Mouse (Mus musculus): ENCODE measurements around the gene Cenpf. TPM values are rescaled to one million over a fixed set of nuclear protein-coding genes. Genes with fewer than 3 reads are reported as not detected.
"Not testable (repeated sequence)": the region's sequence is repeated elsewhere in the genome, so short reads cannot be mapped to it uniquely, and the experiment has no call there.

Cenpf gene
- polyA plus RNA-seq, 1 experiment from 2014 or later = 42.1 TPM

- Histone ChIP-seq H3K9ac (ENCODE audit: low read depth, low read length) (no peak overlapping the region), H3K27ac (no peak overlapping the region), H3K36me3 (ENCODE audit: insufficient read depth, low read length) (no peaks in the 10 kb centered on the region), H3K4me1 (replicated peaks; ENCODE audit: insufficient read depth, low read length) (0 out of 2 replicates have a peak, but pooled peaks cover 3% of the 10 kb centered on the region), H3K4me2 (ENCODE audit: low read length) (no peak overlapping the region), H3K27me3 (ENCODE audit: insufficient read depth, low read length) (no peaks in the 10 kb centered on the region), H3K9me3 (replicated peaks; ENCODE audit: low read length) (no peaks in the 10 kb centered on the region), H3K4me3 (replicated peaks; ENCODE audit: low read depth, low read length) (no peak overlapping the region)
- WGBS = 82% methylated on average over 6 of the region's 6 CpGs
- peak; percentile 8; the same call in 1 of the 2 replicates for TF ChIP-seq CTCF (IDR thresholded peaks at IDR 0.05; ENCODE audit: low read depth)
- DNase-seq (ENCODE audit: low spot score) (no peak), ATAC-seq (replicated peaks; ENCODE audit: low FRiP score, low read depth) (no peak)
Measured at GRCm38 (mm10) chr1:189700186-189700585, 12.3 kb upstream of the Cenpf start.

- no peak overlapping the region for H3K4me3 ChIP-seq (replicated peaks; ENCODE audit: low read depth, low read length)
- WGBS = 64% methylated on average over 4 of the region's 4 CpGs
- H3K27me3 ChIP-seq (ENCODE audit: insufficient read depth, low read length) = no peaks in the 10 kb centered on the region
- no peaks in the 10 kb centered on the region for H3K36me3 ChIP-seq (ENCODE audit: insufficient read depth, low read length)
- DNase-seq (ENCODE audit: low spot score) = no peak
- H3K4me2 ChIP-seq (ENCODE audit: low read length) = no peak overlapping the region
- H3K4me1 ChIP-seq (replicated peaks; ENCODE audit: insufficient read depth, low read length) = 0 out of 2 replicates have a peak, but pooled peaks cover 3% of the 10 kb centered on the region
- H3K9me3 ChIP-seq (replicated peaks; ENCODE audit: low read length) = no peaks in the 10 kb centered on the region
- no peak overlapping the region for H3K9ac ChIP-seq (ENCODE audit: low read depth, low read length)
- ATAC-seq (replicated peaks; ENCODE audit: low FRiP score, low read depth) = no peak
- no peak overlapping the region for H3K27ac ChIP-seq
- peak; percentile 50 for TF ChIP-seq CTCF (IDR thresholded peaks at IDR 0.05; ENCODE audit: low read depth)
Measured at GRCm38 (mm10) chr1:189698416-189698815, 10.5 kb upstream of the Cenpf start.

- H3K27me3 ChIP-seq (ENCODE audit: insufficient read depth, low read length) = no peaks in the 10 kb centered on the region
- ATAC-seq (replicated peaks; ENCODE audit: low FRiP score, low read depth) = no peak
- no peak for DNase-seq (ENCODE audit: low spot score)
Measured at GRCm38 (mm10) chr1:189695321-189695720, 7.4 kb upstream of the Cenpf start.

GRCm38 (mm10) chr1:189694391-189694790, 6.5 kb upstream of the Cenpf start:
- no peak overlapping the region for H3K9ac ChIP-seq (ENCODE audit: low read depth, low read length)
- no peaks in the 10 kb centered on the region for H3K9me3 ChIP-seq (replicated peaks; ENCODE audit: low read length)
- H3K4me2 ChIP-seq (ENCODE audit: low read length) = no peak overlapping the region
- DNase-seq (ENCODE audit: low spot score) = no peak
- no peak for ATAC-seq (replicated peaks; ENCODE audit: low FRiP score, low read depth)
- no peaks in the 10 kb centered on the region for H3K36me3 ChIP-seq (ENCODE audit: insufficient read depth, low read length)
- H3K27ac ChIP-seq = no peak overlapping the region
- no peak overlapping the region for H3K4me3 ChIP-seq (replicated peaks; ENCODE audit: low read depth, low read length)
- H3K27me3 ChIP-seq (ENCODE audit: insufficient read depth, low read length) = no peaks in the 10 kb centered on the region
- H3K4me1 ChIP-seq (replicated peaks; ENCODE audit: insufficient read depth, low read length) = no peaks in the 10 kb centered on the region
- 100% methylated on average over 2 of the region's 2 CpGs for WGBS
- no peak for TF ChIP-seq CTCF (IDR thresholded peaks at IDR 0.05; ENCODE audit: low read depth)

More at GRCm38 (mm10) chr1:189695321-189695720, 7.4 kb upstream of the Cenpf start:
- H3K9me3 ChIP-seq (replicated peaks; ENCODE audit: low read length) = no peaks in the 10 kb centered on the region
- H3K9ac ChIP-seq (ENCODE audit: low read depth, low read length) = no peak overlapping the region
- TF ChIP-seq CTCF (IDR thresholded peaks at IDR 0.05; ENCODE audit: low read depth) = no peak
- no peaks in the 10 kb centered on the region for H3K4me1 ChIP-seq (replicated peaks; ENCODE audit: insufficient read depth, low read length)
- H3K4me3 ChIP-seq (replicated peaks; ENCODE audit: low read depth, low read length) = no peak overlapping the region
- H3K36me3 ChIP-seq (ENCODE audit: insufficient read depth, low read length) = no peaks in the 10 kb centered on the region
- H3K4me2 ChIP-seq (ENCODE audit: low read length) = no peak overlapping the region
- H3K27ac ChIP-seq = no peak overlapping the region

- H3K27me3 ChIP-seq (ENCODE audit: insufficient read depth, low read length); H3K4me2 ChIP-seq (ENCODE audit: low read length); H3K36me3 ChIP-seq (ENCODE audit: insufficient read depth, low read length); H3K9ac ChIP-seq (ENCODE audit: low read depth, low read length); DNase-seq (ENCODE audit: low spot score); H3K9me3 ChIP-seq (replicated peaks; ENCODE audit: low read length); H3K4me1 ChIP-seq (replicated peaks; ENCODE audit: insufficient read depth, low read length); ATAC-seq (replicated peaks; ENCODE audit: low FRiP score, low read depth); H3K4me3 ChIP-seq (replicated peaks; ENCODE audit: low read depth, low read length); H3K27ac ChIP-seq: not testable (repeated sequence)
- WGBS = 32% methylated on average over 3 of the region's 3 CpGs
Measured at GRCm38 (mm10) chr1:189692442-189692841, 4.6 kb upstream of the Cenpf start.

GRCm38 (mm10) chr1:189689050-189689833, 1.4 kb upstream of the Cenpf start:
- H3K27me3 ChIP-seq (ENCODE audit: insufficient read depth, low read length) = no peaks in the 10 kb centered on the region
- H3K36me3 ChIP-seq (ENCODE audit: insufficient read depth, low read length) = 0 out of 2 replicates have a peak, but pooled peaks cover 2% of the 10 kb centered on the region
- H3K4me3 ChIP-seq (replicated peaks; ENCODE audit: low read depth, low read length) = peak overlapping the region; percentile 78
- no peak overlapping the region for H3K27ac ChIP-seq
- peaks cover 7% of the 10 kb centered on the region; the same call in 1 of the 2 replicates for H3K4me1 ChIP-seq (replicated peaks; ENCODE audit: insufficient read depth, low read length)
- ATAC-seq (replicated peaks; ENCODE audit: low FRiP score, low read depth) = no peak
- peak overlapping the region; percentile 87 for H3K4me2 ChIP-seq (ENCODE audit: low read length)
- no peak for TF ChIP-seq CTCF (IDR thresholded peaks at IDR 0.05; ENCODE audit: low read depth)
- H3K9me3 ChIP-seq (replicated peaks; ENCODE audit: low read length) = no peaks in the 10 kb centered on the region
- 35% methylated on average over 4 of the region's 4 CpGs for WGBS
- DNase-seq (ENCODE audit: low spot score) = no peak
- H3K9ac ChIP-seq (ENCODE audit: low read depth, low read length) = no peak overlapping the region
